Mouse (Mus musculus): Measurements from ENCODE around the gene Yme1l1. TPM values are rescaled to one million over a fixed set of nuclear protein-coding genes. Genes with fewer than 3 reads are reported as not detected.
A peak's percentile ranks its signal among the peaks of the same experiment; 100 is the strongest.

Gene Yme1l1
- polyA plus RNA-seq, 1 experiment from 2014 or later, result 73.5 TPM

DNA sequence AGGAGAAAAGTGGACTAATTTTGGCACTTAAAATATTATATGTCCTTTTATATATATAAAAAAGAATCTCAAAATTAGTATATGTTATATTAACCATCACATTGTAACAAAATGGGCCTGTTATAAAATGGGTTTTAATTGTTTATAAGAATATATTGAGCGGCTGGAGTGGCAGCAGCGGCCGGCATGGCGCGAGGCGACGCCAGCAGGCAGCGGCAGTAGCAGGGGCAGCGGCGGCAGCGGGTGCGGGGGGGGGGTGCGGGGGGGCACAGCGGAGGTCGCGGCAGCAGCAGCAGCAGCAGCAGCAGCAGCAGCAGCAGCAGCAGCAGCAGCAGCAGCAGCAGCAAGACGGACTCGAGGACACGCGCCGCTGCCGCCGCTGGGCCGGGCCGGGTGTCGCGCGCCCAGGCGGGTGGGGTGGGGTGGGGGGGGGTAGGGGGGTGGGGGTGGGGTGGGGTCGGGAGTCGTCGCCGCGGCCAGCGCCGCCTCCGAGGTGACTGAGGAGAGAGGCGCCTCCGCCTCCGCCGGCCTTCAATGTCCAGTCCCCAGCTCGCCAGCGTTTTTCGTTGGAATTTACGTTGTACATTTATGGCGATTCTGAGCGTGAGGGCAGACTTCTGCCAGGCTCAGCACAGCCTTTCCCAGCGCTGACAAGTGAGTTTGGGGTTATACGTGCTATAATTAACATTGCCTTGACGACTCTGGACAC is 78.0 kb downstream of the Yme1l1 start:
- Histone ChIP-seq H3K9me3 (replicated peaks) (no peaks in the 10 kb centered on the region), H3K27ac (replicated peaks) (peak overlapping the region; percentile 79)
- under 1% methylated on average over 42 of the region's 50 CpGs for WGBS

More for the DNA sequence above, 78.0 kb downstream of the Yme1l1 start:
- peaks cover 22% of the 10 kb centered on the region for H3K27me3 ChIP-seq (ENCODE audit: low read depth, poor library complexity, severe bottlenecking)
- H3K4me3 ChIP-seq, result peak overlapping the region; percentile 59
- peak; percentile 69 for DNase-seq (ENCODE audit: low spot score)
- no peaks in the 10 kb centered on the region for H3K36me3 ChIP-seq
- no peaks in the 10 kb centered on the region for H3K4me1 ChIP-seq

Other genes starting within 250 kb of the Yme1l1 start
- gene Abi1, start 116.1 kb upstream of the Yme1l1 start, polyA plus RNA-seq (2016; fragmentation: Nextera tagmentation; extraction: Ambion mirVana), result 32.2 and 36.0 TPM in 2 replicates
- 29.6 and 41.3 TPM in 2 replicates for gene Acbd5, start 88.2 kb upstream of the Yme1l1 start, polyA plus RNA-seq (2016; fragmentation: Nextera tagmentation; extraction: Ambion mirVana)
- 16.8 and 18.1 TPM in 2 replicates for gene Mastl, start 345 bp upstream of the Yme1l1 start, polyA plus RNA-seq (2016; fragmentation: Nextera tagmentation; extraction: Ambion mirVana)
- gene 4931423N10Rik, start 51.1 kb downstream of the Yme1l1 start, polyA plus RNA-seq (2016; fragmentation: Nextera tagmentation; extraction: Ambion mirVana), result not detected in 2 replicates
- 0.12 TPM in 1 of 2 replicates, not detected in the other for gene Nxph2, start 164.9 kb downstream of the Yme1l1 start, polyA plus RNA-seq (2016; fragmentation: Nextera tagmentation; extraction: Ambion mirVana)